Mouse (Mus musculus): Measurements from ENCODE around the gene Heyl. TPM values are rescaled to one million over a fixed set of nuclear protein-coding genes. Genes with fewer than 3 reads are reported as not detected.
A peak's percentile ranks its signal among the peaks of the same experiment; 100 is the strongest.

The Heyl gene
- total and polyA plus RNA-seq, 3 experiments: 15.8 to 16.8 (median 16.5) TPM

DNA sequence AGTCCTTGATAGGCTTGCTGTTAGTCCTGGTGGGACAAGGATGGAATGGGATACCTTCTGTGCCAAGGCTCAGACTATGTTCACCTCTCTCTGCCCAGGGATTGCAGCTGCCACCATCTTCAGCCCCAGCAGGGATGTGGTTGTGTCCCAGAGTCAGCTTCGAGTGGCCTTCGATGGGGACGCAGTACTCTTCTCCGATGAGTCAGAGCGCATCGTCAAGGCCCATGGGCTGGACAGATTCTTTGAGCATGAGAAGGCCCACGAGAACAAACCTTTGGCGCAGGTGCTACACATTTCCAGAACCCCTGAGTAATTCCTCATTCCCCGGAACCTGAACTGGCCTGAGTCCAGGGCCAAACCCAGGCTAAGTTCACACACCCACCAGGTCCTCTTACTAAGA, 19.4 kb upstream of the Heyl start:
- H3K27ac ChIP-seq: no peak overlapping the region
- intact Hi-C loops (cut with DNase I): no loop called here
- WGBS: 89% methylated on average over 9 of the region's 9 CpGs
- TF ChIP-seq POLR2A (IDR thresholded peaks at IDR 0.05; ENCODE audit: insufficient read depth, low read depth, low read length) (no peak), EP300 (IDR thresholded peaks at IDR 0.05; ENCODE audit: insufficient read depth, low read depth, low read length) (no peak), CTCF (IDR thresholded peaks at IDR 0.05) (no peak)
- H3K36me3 ChIP-seq (ENCODE audit: control insufficient read depth, insufficient read depth, low read length): no peaks in the 10 kb centered on the region
- no peaks in the 10 kb centered on the region for H3K4me1 ChIP-seq (ENCODE audit: control insufficient read depth, insufficient read depth, low read length)
- H3K4me3 ChIP-seq: no peak overlapping the region
- no peaks in the 10 kb centered on the region for H3K27me3 ChIP-seq (ENCODE audit: control insufficient read depth, insufficient read depth, low read length)
- no peaks in the 10 kb centered on the region for H3K79me2 ChIP-seq (replicated peaks; ENCODE audit: control insufficient read depth, insufficient read depth, low read length)
- no peak overlapping the region for H3K9ac ChIP-seq (ENCODE audit: low read depth, low read length)
- DNase-seq: no peak

DNA sequence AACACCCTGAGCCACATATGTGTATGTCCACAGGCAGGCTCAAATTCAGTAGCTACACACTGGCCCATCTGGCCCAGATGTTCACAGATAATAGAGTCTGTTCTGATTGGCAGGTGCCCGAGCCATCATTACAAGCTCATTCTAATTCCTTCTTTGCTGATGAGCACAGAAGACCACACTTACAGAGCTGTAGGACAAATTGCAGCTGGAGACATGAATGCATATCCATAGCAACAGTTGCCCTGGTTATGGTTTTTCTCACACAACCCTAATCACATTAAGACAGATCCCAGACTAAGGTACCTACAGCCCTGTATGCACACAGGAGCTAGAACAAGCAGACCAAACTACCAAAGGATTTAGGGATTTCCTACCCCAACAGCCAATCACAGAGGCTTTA, 18.0 kb upstream of the Heyl start:
- intact Hi-C loops (cut with DNase I): loop anchor here (5.0 kb wide), 1 partner anchor 58 kb away; no protein-coding TSS in a partner anchor

DNA sequence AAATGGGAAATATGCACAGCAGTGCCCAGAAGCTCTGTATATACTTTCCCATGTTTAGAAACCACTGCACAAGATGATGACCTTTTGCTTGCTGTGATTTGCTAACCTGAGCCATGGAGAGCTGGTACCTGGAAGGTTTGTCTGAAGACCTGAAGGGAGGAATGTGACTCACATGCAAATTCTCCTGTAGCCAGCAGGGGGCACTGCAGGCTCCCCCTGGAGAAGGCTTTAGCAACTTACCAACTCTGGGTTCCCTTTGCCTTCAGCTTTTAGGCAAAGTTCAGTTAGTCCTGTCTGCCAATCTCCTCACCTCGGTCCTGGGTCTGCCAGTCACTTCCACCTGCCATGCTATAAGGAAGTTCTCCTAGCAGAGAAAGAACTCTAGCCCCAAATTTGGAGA, 16.6 kb upstream of the Heyl start:
- peak; percentile 32 to 67 for DNase-seq
- 3% methylated on average over 1 of the region's 1 CpGs for WGBS
- H3K27ac ChIP-seq: no peak overlapping the region
- no peak overlapping the region for H3K9ac ChIP-seq (ENCODE audit: low read depth, low read length)
- intact Hi-C loops (cut with DNase I): loop anchor here (5.0 kb wide), 1 partner anchor 59 kb away; no protein-coding TSS in a partner anchor
- H3K4me1 ChIP-seq (ENCODE audit: control insufficient read depth, insufficient read depth, low read length): peaks cover 4% of the 10 kb centered on the region; the same call in 1 of the 2 replicates
- no peak overlapping the region for H3K4me3 ChIP-seq
- H3K36me3 ChIP-seq (ENCODE audit: control insufficient read depth, insufficient read depth, low read length): no peaks in the 10 kb centered on the region
- H3K27me3 ChIP-seq (ENCODE audit: control insufficient read depth, insufficient read depth, low read length): no peaks in the 10 kb centered on the region
- TF ChIP-seq EP300 (IDR thresholded peaks at IDR 0.05; ENCODE audit: insufficient read depth, low read depth, low read length) (0 out of 2 replicates have a peak, but pooled peaks have one; percentile 67), CTCF (IDR thresholded peaks at IDR 0.05) (peak; percentile 98), POLR2A (IDR thresholded peaks at IDR 0.05; ENCODE audit: insufficient read depth, low read depth, low read length) (no peak)
- no peaks in the 10 kb centered on the region for H3K79me2 ChIP-seq (replicated peaks; ENCODE audit: control insufficient read depth, insufficient read depth, low read length)

More for the DNA sequence above, 18.0 kb upstream of the Heyl start:
- H3K9ac ChIP-seq (ENCODE audit: low read depth, low read length): no peak overlapping the region
- H3K27me3 ChIP-seq (ENCODE audit: control insufficient read depth, insufficient read depth, low read length): no peaks in the 10 kb centered on the region
- H3K36me3 ChIP-seq (ENCODE audit: control insufficient read depth, insufficient read depth, low read length): no peaks in the 10 kb centered on the region
- WGBS: 89% methylated on average over 1 of the region's 1 CpGs
- H3K4me3 ChIP-seq: no peak overlapping the region
- no peak for DNase-seq
- no peaks in the 10 kb centered on the region for H3K79me2 ChIP-seq (replicated peaks; ENCODE audit: control insufficient read depth, insufficient read depth, low read length)
- no peak overlapping the region for H3K27ac ChIP-seq
- H3K4me1 ChIP-seq (ENCODE audit: control insufficient read depth, insufficient read depth, low read length): peaks cover 2% of the 10 kb centered on the region; the same call in 1 of the 2 replicates
- TF ChIP-seq EP300 (IDR thresholded peaks at IDR 0.05; ENCODE audit: insufficient read depth, low read depth, low read length) (no peak), CTCF (IDR thresholded peaks at IDR 0.05) (no peak), POLR2A (IDR thresholded peaks at IDR 0.05; ENCODE audit: insufficient read depth, low read depth, low read length) (no peak)

DNA sequence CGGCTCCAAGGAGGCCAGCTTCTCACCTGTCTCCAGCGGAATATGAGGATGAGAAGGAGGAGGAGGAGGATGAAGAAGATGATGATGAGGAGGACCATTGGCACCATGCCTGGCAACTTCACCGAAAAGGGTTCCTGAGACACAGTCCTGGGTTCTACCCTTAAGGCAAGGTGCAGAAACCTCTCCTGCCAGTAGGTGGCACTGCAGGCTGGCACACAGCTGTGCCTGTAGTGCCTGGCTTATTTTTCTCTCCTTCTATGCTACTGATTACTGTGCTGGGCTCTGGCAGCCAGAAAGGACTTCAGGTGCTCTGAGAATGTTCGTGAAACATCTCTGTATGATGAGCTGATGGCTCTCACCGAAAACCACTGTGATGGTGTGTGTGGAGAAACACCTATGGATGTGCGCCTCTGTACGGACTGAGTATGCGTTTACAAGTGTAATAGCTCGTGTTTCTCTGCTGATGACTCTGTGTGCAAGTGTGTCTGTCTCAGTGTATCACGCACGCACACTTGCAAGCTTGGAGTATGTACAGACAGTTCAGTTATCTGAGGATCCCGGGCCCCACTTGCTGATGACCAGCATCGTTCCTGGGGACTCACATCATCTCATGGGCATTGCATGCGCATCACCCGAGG, 13.5 kb upstream of the Heyl start:
- Histone ChIP-seq H3K79me2 (replicated peaks; ENCODE audit: control insufficient read depth, insufficient read depth, low read length) (no peaks in the 10 kb centered on the region), H3K27ac (no peak overlapping the region), H3K9ac (ENCODE audit: low read depth, low read length) (no peak overlapping the region), H3K36me3 (ENCODE audit: control insufficient read depth, insufficient read depth, low read length) (no peaks in the 10 kb centered on the region), H3K4me3 (no peak overlapping the region), H3K27me3 (ENCODE audit: control insufficient read depth, insufficient read depth, low read length) (no peaks in the 10 kb centered on the region), H3K4me1 (ENCODE audit: control insufficient read depth, insufficient read depth, low read length) (peaks cover 4% of the 10 kb centered on the region; the same call in 1 of the 2 replicates)
- intact Hi-C loops (cut with DNase I): loop anchor here (1.0 to 5.0 kb wide), 2 partner anchors 34 to 63 kb away; no protein-coding TSS in a partner anchor
- peak; percentile 69 to 84 for DNase-seq
- WGBS: 62% methylated on average over 15 of the region's 15 CpGs
- TF ChIP-seq EP300 (IDR thresholded peaks at IDR 0.05; ENCODE audit: insufficient read depth, low read depth, low read length) (peak; percentile 91), POLR2A (IDR thresholded peaks at IDR 0.05; ENCODE audit: insufficient read depth, low read depth, low read length) (no peak), CTCF (IDR thresholded peaks at IDR 0.05) (no peak)

DNA sequence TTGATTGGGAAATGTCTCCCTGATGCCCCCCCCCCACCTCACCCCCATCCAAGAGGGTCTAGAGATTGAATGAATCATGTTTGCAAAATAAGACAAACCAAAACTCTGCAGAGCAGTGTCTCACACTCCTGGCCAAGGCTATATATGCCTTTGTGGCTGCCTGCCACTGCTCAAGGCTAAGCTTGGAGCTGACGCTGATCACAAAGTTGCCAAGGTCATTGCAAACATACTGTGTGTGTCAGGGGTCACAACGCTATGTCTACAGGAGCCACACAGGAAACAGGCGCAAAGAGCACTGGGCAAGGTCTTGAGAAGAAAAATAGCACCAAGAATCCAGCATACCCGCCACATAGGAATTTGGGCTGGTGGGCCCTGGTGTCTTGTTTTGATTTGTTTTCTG, 12.7 kb upstream of the Heyl start:
- H3K79me2 ChIP-seq (replicated peaks; ENCODE audit: control insufficient read depth, insufficient read depth, low read length): no peaks in the 10 kb centered on the region
- no peaks in the 10 kb centered on the region for H3K27me3 ChIP-seq (ENCODE audit: control insufficient read depth, insufficient read depth, low read length)
- no peak overlapping the region for H3K4me3 ChIP-seq
- no peak overlapping the region for H3K9ac ChIP-seq (ENCODE audit: low read depth, low read length)
- H3K4me1 ChIP-seq (ENCODE audit: control insufficient read depth, insufficient read depth, low read length): peaks cover 6% of the 10 kb centered on the region; the same call in 1 of the 2 replicates
- no peak overlapping the region; the same call in 1 of the 2 replicates for H3K27ac ChIP-seq
- no peaks in the 10 kb centered on the region for H3K36me3 ChIP-seq (ENCODE audit: control insufficient read depth, insufficient read depth, low read length)
- TF ChIP-seq POLR2A (IDR thresholded peaks at IDR 0.05; ENCODE audit: insufficient read depth, low read depth, low read length): no peak
- TF ChIP-seq CTCF (IDR thresholded peaks at IDR 0.05): no peak
- TF ChIP-seq EP300 (IDR thresholded peaks at IDR 0.05; ENCODE audit: insufficient read depth, low read depth, low read length): no peak
- intact Hi-C loops (cut with DNase I): no loop called here
- WGBS: 64% methylated on average over 4 of the region's 4 CpGs
- no peak for DNase-seq

DNA sequence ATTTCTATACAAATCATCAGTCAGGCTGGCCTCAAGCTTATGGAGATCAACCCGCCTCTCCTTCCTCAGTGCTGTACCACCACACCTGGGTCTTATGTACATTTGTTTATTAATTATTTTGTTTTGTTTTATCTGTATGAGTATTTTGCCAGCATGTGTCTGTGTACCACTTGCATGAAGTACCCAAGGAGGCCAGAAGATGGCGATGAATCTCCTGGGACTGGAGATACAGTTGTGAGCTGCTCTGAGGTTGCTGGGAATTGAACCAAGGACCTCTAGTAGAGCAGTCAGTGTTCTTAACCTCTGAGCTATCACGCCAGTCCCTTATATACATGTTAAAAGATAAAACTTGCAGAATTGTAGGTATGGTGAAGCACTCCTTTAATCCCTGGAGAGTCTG, 10.0 kb upstream of the Heyl start:
- no peaks in the 10 kb centered on the region for H3K27me3 ChIP-seq (ENCODE audit: control insufficient read depth, insufficient read depth, low read length)
- H3K4me1 ChIP-seq (ENCODE audit: control insufficient read depth, insufficient read depth, low read length): peaks cover 13% of the 10 kb centered on the region
- H3K79me2 ChIP-seq (replicated peaks; ENCODE audit: control insufficient read depth, insufficient read depth, low read length): no peaks in the 10 kb centered on the region
- TF ChIP-seq POLR2A (IDR thresholded peaks at IDR 0.05; ENCODE audit: insufficient read depth, low read depth, low read length) (no peak), CTCF (IDR thresholded peaks at IDR 0.05) (peak; percentile 64), EP300 (IDR thresholded peaks at IDR 0.05; ENCODE audit: insufficient read depth, low read depth, low read length) (no peak)
- H3K4me3 ChIP-seq: no peak overlapping the region
- no peak for DNase-seq
- WGBS: 78% methylated on average over 3 of the region's 3 CpGs
- H3K9ac ChIP-seq (ENCODE audit: low read depth, low read length): no peak overlapping the region
- H3K27ac ChIP-seq: no peak overlapping the region
- no peaks in the 10 kb centered on the region for H3K36me3 ChIP-seq (ENCODE audit: control insufficient read depth, insufficient read depth, low read length)
- intact Hi-C loops (cut with DNase I): no loop called here
